Comparison of ENCODE assay signal across 27 mouse cellular contexts in genomic region chr12:108712481-108712880, GRCm38 (mm10). TPM values are rescaled to one million over a fixed set of nuclear protein-coding genes. Genes with fewer than 3 reads are reported as not detected.
DNase-seq lines count a peak whose midpoint lies in the region; TF ChIP-seq lines count a peak whose summit lies in the region.
"Had no signal": no experiment of that assay in that cellular context is flagged by ENCODE, and none has a peak within 500 bp of the region (broad histone marks: within the 10 kb centered on the region; RNA-seq: fewer than 3 reads in every experiment).

No protein-coding gene starts in this region.

- intact Hi-C loops in heart, adult 2 months (cut with DNase I): no loop called here

- H3K27ac ChIP-seq in heart, embryonic 10.5 days: no peak overlapping the region
- no peak overlapping the region for H3K27ac ChIP-seq in heart, adult 2 months
- 0 out of 2 replicates have a peak overlapping the region, but pooled peaks have one; percentile 5 for H3K27ac ChIP-seq in brown adipose tissue, adult 24 weeks (replicated peaks; ENCODE audit: low read depth, low read length)
- H3K27ac ChIP-seq: embryonic facial prominence, embryonic 12.5 days; embryonic facial prominence, embryonic 15.5 days; gastrocnemius, adult 2 months; hindbrain, embryonic 10.5 days; hindbrain, embryonic 14.5 days; hindbrain, postnatal 0 days had no signal

- H3K4me3 ChIP-seq in heart, embryonic 10.5 days: no peak overlapping the region
- no peak overlapping the region for H3K4me3 ChIP-seq in heart, adult 2 months
- H3K4me3 ChIP-seq in brown adipose tissue, adult 24 weeks (ENCODE audit: insufficient read depth, low read depth, low read length): no peak overlapping the region
- H3K4me3 ChIP-seq: embryonic facial prominence, embryonic 12.5 days; embryonic facial prominence, embryonic 15.5 days; gastrocnemius, adult 2 months; hindbrain, embryonic 10.5 days had no signal

- TF ChIP-seq EP300 in heart, adult 2 months (IDR thresholded peaks at IDR 0.05; ENCODE audit: insufficient read depth, low read depth, low read length): no peak

- no peak overlapping the region for H3K9ac ChIP-seq in heart, adult 2 months (ENCODE audit: low read depth, low read length)
- H3K9ac ChIP-seq: embryonic facial prominence, embryonic 12.5 days; embryonic facial prominence, embryonic 15.5 days; forebrain, postnatal 0 days; hindbrain, embryonic 14.5 days had no signal

- no peak for TF ChIP-seq POLR2A in heart, adult 2 months (IDR thresholded peaks at IDR 0.05; ENCODE audit: insufficient read depth, low read depth, low read length)

- H3K4me1 ChIP-seq in heart, embryonic 10.5 days: no peaks in the 10 kb centered on the region
- no peaks in the 10 kb centered on the region for H3K4me1 ChIP-seq in heart, adult 2 months (ENCODE audit: control insufficient read depth, insufficient read depth, low read length)
- H3K4me1 ChIP-seq in brown adipose tissue, adult 24 weeks (ENCODE audit: control insufficient read depth, insufficient read depth, insufficient read length, low read length): peaks cover 3% of the 10 kb centered on the region; the same call in 1 of the 2 replicates
- H3K4me1 ChIP-seq: embryonic facial prominence, embryonic 12.5 days; embryonic facial prominence, embryonic 15.5 days; hindbrain, embryonic 10.5 days had no signal

- H3K9me3 ChIP-seq in heart, embryonic 10.5 days: no peaks in the 10 kb centered on the region
- H3K9me3 ChIP-seq: embryonic facial prominence, embryonic 12.5 days; embryonic facial prominence, embryonic 15.5 days had no signal

- no peaks in the 10 kb centered on the region for H3K79me2 ChIP-seq in heart, adult 2 months (replicated peaks; ENCODE audit: control insufficient read depth, insufficient read depth, low read length)

- DNase-seq in heart, embryonic 10.5 days (ENCODE audit: low spot score): peak; percentile 47
- no peak for DNase-seq in heart, adult 2 months
- DNase-seq in urinary bladder, adult 2 months (ENCODE audit: low spot score): peak; percentile 10
- DNase-seq in urinary bladder, postnatal 10 days (ENCODE audit: low spot score): no peak
- DNase-seq in ovary, postnatal 36 days (ENCODE audit: low spot score): no peak
- DNase-seq in ovary, adult 18-20 months (ENCODE audit: low spot score): no peak
- DNase-seq: adrenal gland, postnatal 10 days; adrenal gland, postnatal 36 days; B cell, adult 2 months; cerebellum, adult 11 months; cerebellum, adult 2 months; cerebellum, adult 9-11 months; cerebellum, postnatal 25 days; forebrain, postnatal 0 days; gastrocnemius, adult 2 months; gastrocnemius, postnatal 14 days; heart, adult 18-20 months had no signal

- 0 out of 2 replicates have a peak, but pooled peaks cover 2% of the 10 kb centered on the region for H3K36me3 ChIP-seq in heart, embryonic 10.5 days
- no peaks in the 10 kb centered on the region for H3K36me3 ChIP-seq in heart, adult 2 months (ENCODE audit: control insufficient read depth, insufficient read depth, low read length)
- H3K36me3 ChIP-seq: embryonic facial prominence, embryonic 12.5 days; embryonic facial prominence, embryonic 15.5 days; hindbrain, embryonic 10.5 days had no signal

- 60% methylated on average over 4 of the region's 4 CpGs for WGBS in heart, embryonic 10.5 days
- WGBS in heart, adult 2 months: 44% methylated on average over 4 of the region's 4 CpGs

- H3K27me3 ChIP-seq in heart, embryonic 10.5 days (ENCODE audit: insufficient read depth, poor library complexity, severe bottlenecking): no peaks in the 10 kb centered on the region
- H3K27me3 ChIP-seq in heart, adult 2 months (ENCODE audit: control insufficient read depth, insufficient read depth, low read length): no peaks in the 10 kb centered on the region
- H3K27me3 ChIP-seq: embryonic facial prominence, embryonic 12.5 days; embryonic facial prominence, embryonic 15.5 days had no signal

- no peak for TF ChIP-seq CTCF in heart, adult 2 months (IDR thresholded peaks at IDR 0.05)

RNA-seq across cellular contexts. Expression of gene Degs2, which starts 10.4 kb away (rescaled TPM):
- 0.39 and 0.94 TPM in 2 replicates for polyA plus RNA-seq in heart, embryonic 10.5 days (2016; fragmentation: Nextera tagmentation; extraction: Ambion mirVana)
- under 1 TPM; 0.50 to 0.55 TPM for total RNA-seq in heart, adult 2 months (2021)
- 1.00 TPM in 2 replicates for polyA plus RNA-seq in heart, adult 2 months (2012; rRNA removed)
- 55.0 and 72.3 TPM in 2 replicates for polyA plus RNA-seq in urinary bladder, adult 2 months (2012; rRNA removed)
- polyA plus RNA-seq in brown adipose tissue, adult 24 weeks (2012; ENCODE audit: insufficient read depth, insufficient read length, missing spikeins): not detected in 2 replicates
- total RNA-seq: adrenal gland, postnatal 10 days; CH12.LX; common myeloid progenitor, adult 5-6 weeks; forebrain, postnatal 0 days; gastrocnemius, adult 2 months; gastrocnemius, postnatal 4 days; MEL had no signal

Comparison
In these comparisons a context has a peak if more than half of its experiments do, and no peak if none do; other contexts are left out.
1. DNase-seq: peak in heart, embryonic 10.5 days (single experiment) and urinary bladder, adult 2 months (single experiment); none in heart, adult 2 months (0 of 2), urinary bladder, postnatal 10 days (single experiment), ovary, postnatal 36 days (single experiment) and ovary, adult 18-20 months (single experiment).
2. RNA of gene Degs2, which starts 10.4 kb away (polyA plus RNA-seq): 55.0 to 72.3 TPM in urinary bladder, adult 2 months; 1.00 TPM in heart, adult 2 months, 0.39 to 0.94 TPM in heart, embryonic 10.5 days and not detected in brown adipose tissue, adult 24 weeks; every median in the first group is over 10 times any median in the second.